Mouse (Mus musculus): ENCODE measurements around the gene Slc41a2.
"Not testable (repeated sequence)": the region's sequence is repeated elsewhere in the genome, so short reads cannot be mapped to it uniquely, and the experiment has no call there.

Gene Slc41a2

DNA sequence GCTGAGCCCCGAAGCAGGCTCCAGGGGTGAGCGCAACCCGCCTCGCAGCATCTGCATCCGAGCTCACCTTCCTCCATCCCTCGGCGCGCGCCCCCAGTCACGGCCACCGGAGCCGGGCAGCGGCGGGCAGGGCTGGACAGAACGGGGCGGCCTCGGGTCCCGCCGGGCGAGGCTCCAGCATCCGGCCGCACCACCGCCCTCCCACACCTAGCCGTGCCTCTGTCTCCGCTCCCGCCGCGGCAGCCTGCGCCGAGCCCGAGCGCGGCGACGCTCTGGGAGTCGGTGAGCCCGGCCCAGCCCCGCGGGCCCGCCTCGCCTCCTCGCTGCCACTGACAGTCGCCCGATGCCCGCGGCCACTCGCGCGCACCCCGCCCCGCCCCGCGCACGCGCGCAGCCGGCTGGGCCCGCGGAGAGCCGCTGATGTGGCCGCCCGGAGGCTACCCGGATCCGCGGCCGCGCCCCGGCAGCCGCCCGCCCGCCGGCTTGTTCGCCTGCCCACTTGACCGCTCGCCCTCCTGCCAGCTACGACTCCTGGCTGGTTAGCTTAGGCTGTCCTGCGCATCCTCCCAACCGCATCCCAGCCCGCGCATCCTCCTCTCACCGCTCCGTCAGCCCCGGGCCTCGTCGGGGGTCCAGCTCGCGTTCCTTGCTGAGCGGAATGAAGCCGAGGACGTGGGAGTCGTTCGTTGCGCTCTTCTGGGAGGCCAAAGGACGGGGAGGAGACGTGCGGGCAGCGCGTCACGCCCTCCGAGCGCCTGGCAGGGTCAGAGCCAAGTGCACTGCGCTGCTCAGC lies at the start of gene Slc41a2:
Slc41a2 (minus strand) TSS at position 724 of the 793 bp plus-strand sequence.
- DNase-seq (ENCODE audit: low spot score), result peak; percentile 66

DNA sequence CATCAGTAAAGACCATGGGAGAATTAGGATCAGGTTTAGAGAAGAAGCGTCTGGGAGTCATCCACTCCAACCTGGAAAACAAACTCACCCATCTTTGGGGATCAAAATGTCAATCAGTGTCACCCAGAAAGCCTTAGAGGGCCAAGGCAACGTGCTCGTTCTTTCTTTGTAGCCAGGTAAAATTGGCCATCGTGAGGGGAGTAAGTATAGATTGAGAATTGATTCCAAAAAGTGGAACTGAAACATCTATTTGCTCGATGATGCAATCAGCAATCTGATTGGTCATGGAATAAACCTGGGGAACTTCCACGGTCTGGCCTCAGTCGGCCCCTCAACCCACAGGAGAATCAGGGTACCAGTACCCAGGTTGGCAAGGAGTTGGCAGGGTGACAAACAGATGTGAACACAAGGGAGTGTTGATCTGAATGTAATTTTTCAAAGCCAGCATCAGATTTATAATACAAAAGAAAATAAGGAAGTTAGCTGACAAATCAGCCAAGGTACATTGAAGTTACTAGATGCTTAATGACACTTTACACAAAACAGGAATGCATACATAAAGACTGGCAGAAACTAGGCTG lies 47.7 kb upstream of the Slc41a2 start:
- DNase-seq (ENCODE audit: low spot score), result no peak

DNA sequence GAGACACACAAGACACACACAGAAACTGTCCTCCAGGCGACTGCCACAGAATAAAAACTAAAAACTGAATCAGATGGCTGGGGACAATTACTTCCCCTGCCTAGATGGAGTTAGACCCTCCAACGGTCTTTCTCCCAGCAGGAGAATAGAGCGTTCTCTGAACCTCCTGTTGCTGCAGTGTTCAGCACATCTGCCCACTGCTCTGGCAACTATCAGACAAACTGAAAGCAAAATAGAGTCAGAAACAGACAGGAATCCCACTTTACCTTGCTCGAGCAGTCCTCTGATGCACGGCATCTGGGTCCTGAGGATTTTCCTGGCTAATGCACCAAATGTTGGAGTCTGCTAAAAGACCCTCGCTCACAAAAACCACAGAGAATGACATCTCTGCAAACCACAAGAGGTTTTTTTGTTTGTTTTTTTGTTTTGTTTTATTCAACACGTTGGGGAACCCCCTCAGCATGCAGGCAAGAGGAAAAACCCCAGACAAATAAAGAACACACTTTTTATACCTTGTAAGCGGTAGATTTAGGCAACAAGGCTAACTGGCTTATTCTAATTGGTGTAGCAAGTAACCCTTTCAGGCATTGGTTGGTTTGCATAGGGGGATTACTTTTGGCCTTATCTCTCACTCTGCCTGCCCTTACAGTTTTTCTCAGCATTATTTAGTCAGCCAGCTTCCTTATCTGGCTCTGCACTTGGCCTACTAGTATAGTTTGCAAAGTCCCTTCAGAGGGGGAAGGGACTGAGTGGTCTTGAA lies 47.0 kb upstream of the Slc41a2 start:
- DNase-seq (ENCODE audit: low spot score), result no peak

DNA sequence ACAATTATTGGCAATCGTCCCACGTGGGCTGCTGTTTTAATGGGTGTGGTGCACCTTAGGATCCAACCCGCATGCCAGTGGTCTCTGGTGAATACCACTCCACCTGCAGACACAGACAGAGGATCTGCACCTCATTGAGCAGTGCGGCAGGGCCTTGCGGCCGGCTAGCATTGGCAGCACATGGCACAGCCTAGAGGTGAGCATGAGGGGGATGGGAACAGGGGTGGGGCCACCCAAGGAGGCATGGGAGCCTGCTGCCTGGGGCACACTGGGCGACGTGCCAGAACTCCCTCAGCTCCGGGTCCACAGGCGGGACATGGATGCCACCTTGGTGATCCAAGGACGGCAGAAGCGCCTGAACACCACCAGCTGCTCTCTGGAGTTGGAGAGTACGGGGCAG lies 46.2 kb upstream of the Slc41a2 start:
- no peak for DNase-seq (ENCODE audit: low spot score)

DNA sequence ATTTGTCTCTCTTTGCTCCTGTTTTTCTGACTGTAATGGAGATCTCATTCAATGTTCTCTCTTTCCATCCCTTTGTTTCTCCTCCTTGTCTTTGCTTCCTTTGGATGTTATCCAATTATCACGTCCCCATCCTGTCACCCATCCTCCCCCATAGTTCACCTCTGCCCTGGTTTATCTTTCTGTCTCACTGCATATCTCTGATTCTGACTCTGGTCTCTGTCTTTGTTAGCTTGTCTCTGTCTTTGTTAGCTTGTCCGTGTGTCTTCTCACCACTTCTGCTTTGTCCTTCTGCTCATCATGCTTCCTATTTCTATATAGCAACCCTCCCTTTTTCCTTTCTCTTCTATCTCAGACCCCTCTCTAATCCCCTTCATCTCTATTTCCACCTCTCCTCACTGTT lies 45.3 kb upstream of the Slc41a2 start:
- no peak for DNase-seq (ENCODE audit: low spot score)

DNA sequence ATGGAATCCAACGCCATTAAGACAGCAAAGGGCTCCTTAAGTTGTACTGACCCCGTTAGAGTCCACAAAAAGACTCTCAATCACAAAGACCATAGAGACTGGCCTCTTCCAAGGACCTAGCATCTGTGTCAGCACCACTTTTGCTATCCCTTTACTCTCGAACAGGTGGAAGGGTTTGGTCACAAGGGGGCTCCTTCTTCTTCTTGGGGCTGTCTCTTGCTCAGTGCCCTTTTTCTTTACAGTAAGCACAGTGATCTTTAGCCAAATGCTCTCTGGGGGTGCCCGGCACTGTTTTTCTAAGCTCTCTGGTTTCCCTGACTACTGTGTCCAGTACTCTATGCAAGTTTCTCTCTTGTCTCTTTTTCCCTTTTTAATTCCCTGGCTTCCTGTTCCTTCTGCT lies 44.8 kb upstream of the Slc41a2 start:
- no peak for DNase-seq (ENCODE audit: low spot score)

DNA sequence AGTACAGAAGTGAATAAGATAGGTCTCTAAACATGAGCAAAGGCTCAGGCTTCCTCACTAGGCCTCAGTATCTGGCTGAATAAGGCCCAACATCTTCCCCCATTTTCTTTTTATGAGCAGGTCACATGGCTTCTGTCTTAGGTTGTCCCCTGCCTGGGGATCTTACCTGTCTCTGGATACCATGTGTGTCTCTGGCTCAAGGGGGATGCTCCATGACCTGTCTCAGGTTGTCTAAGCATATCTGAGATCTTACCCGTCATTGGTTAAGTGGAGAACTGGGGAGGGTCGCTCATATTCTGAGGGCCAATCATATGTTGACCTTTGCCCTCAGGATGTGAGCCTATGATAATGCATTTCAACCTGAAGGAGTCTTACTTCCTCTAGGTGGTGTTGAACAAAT lies 42.8 kb upstream of the Slc41a2 start:
- DNase-seq (ENCODE audit: low spot score), result no peak

DNA sequence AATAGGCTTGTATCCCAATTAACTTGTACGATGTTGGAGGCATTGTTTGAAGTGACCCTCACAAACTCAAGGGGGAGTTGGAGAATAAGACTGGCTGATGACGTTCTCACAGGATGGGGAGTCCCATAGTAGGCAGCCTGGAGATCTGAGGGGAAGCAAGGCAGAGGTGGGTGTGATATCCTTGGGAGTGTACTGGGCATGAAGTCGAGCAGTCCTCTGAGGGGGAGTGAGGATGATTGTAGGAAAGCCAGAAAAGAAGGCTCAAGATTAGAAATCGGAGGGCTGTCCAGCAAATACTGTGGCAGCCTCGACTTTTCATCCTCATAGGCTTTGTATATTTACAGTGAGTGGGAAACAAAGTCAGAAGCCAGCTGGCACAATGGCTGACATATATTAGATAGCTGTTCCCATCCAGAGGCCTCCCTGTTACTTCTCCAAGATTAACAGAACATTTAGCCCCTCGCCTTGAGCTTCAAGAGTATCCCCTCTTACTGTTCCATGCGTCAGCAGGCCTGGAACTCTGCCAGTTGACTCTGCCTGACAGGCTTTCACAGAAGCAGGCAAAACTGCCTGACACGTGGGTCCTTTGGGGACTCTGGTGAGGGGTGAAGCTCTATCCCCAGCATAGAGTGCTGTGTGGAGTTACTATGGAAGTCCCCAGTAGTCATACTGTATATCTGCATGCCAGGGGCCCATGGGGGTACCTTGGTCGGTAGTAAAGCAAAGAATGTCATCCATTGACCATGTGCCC lies 40.6 kb upstream of the Slc41a2 start:
- DNase-seq (ENCODE audit: low spot score), result no peak

DNA sequence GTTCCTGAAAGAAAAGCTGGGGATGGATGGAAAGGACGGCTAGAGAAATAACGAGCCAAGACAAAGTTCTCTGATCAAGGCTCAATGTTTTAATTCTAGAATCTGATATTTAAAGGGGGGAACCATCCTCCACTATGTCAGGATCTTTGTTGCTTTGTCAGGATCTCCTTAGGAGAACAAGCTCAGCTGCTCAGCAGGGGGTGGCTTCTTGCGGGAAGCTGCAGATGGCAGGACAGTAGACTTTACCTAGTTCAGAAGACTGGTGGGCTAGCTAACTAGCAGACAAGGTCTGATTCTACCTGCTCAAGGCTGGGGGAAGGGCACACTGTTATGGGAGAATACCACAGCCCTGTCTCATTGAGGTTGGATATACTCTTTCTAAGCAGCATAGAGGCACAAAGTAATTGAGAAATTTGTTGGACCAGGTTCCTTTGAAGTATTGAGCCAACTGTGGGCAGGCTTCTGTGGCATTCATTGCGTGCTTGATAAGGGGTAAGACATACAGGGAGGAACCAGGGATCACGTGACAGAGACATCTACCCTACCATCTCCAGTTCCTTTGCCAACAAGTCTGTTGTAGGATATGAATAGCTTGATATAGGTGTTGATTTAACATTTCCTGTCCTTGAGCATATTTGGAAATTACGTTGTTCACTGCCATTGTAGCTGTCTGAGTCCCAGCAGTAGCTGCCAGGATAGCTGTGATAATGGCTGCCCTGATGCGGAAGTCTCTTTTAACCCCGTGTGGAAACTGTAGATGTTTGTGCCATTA lies 39.4 kb upstream of the Slc41a2 start:
- DNase-seq (ENCODE audit: low spot score), result no peak

DNA sequence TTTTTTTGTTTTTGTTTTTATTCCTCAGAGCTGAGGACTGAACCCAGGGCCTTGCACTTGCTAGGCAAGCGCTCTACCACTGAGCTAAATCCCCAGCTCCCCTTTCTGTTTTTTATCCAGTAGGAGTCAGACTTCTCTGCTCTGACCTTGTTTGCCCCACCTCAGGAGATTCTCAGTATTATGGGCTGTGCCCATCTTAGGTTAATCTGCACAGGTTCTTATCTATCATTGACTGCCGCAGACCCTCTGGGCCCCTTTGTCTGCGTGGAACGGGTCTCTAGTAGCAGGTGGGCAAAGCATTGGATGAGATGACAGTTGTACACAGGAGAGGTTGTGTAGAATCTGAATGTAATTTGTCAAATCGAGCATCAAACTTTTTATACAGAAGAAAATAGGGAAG lies 37.8 kb upstream of the Slc41a2 start:
- not testable (repeated sequence) for DNase-seq (ENCODE audit: low spot score)

DNA sequence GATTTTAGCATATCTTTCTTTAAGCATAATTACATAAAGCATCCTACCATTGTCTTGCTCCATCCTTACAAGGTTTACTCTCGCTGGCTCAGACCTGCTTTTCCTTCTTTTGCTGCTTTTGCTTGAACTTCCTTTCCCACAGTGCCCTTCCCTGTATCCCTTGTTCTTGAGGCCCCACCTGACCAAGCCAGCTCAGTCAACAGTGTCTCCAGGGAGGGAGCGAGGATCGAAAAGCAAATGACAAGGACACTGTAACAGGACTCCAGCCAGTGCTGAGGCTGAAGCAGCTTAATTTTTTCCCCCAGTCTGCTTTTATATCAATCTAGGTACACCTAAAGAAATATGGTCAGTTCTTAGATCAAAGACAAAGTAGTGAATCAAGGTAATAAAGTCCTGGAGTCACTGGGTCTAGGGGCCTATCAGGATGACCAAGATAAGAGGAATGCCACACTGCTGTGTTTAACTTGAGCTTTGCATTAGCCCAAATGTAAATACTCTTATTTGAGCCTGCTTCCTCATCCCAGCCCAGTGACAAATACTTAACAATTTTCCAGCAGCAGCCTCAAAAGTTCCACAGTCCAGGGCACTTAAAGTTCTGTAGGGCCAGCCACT lies 36.5 kb upstream of the Slc41a2 start:
- no peak for DNase-seq (ENCODE audit: low spot score)

DNA sequence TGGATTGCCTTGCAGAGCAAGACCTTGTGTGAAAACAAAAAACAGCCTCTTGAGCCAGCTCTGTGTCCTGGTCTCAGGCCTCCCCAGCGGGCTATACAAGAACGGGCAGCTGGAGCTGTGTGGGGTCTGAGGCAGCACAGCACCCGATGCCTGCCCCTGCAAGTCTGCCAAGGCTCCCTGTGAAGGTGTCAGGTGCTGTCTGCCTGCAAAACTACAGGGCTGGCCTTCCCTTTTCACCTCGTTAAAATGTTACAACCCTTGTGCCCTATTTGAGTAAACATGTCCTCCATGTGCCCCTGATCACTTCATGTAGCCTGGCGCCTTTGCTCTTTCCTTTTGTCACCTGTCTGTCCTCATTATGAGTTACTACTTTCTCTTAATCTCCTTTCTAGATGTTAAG lies 31.2 kb upstream of the Slc41a2 start:
- no peak for DNase-seq (ENCODE audit: low spot score)

DNA sequence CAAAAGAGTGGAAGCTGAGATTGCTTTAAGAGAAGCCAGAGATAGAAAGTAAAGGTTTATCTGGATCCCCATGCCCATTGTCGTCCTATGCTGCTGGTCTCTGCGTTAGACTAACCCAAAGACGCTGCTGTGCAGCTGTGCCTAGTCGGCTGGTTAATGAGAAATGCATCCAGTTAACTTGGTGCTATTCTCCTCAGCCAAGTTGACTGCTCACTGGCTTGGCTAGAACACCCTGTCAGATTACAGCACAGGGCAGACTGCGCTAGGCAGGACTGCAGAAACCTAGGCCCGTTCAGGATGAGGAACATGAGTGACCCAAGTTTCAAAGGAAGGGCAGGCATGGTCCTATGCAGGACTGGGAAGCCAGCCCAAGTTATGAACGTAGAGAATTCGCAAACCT lies 25.8 kb upstream of the Slc41a2 start:
- no peak for DNase-seq (ENCODE audit: low spot score)

DNA sequence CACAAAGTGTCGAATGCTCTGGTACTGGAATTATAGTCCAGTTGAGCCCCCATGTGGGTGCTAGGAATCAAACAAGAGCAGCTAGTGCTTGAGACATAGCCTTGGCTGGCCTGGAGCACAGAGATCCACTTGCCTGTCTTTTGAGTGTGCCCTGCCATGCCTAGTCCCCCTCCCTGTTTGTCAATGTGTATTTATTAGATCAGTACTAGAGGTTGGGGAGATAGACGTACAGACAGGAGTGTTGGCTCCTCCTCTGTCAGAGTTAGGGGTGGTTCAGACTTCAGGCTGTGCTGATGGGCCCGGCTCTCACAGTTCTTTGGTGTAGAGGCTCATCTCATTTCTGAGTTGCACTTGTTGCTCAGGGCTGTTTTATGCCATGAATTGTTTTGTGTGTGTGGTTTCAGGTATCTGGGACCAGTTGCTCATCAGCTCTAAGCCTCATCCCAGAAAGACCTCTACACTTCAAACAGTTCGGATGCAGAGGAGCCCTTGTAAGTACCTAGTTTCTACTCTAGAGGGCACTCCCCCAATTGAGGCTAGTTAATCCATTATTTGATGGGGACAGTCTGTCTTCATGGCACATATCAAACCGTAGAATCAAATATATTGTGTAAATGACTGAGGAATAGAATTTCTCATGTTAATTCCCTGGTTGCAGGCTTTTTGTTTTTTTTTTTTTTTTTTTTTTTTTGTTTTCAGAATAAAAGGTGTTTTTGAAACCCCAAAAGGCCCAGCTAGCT lies 24.1 kb upstream of the Slc41a2 start:
- peak; percentile 70 for DNase-seq (ENCODE audit: low spot score)

DNA sequence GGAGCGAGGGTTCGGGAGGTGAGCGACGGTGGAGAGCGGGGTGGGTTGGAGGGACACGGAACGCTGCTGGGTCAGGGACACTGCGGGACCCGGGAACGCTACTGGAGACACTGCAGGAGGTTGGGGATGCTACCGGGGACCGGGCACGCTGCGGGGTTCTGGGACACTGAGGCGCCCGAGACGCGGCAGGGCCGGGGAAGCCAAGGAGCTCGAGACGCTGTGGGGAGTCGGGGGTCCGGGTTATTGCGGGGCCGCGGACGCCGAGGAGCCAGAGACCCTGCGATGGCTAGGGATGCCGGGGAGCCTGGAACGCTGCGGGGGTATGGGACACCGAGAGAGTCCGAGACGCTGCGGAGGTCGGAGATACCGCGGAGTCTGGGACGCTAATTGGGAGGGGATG lies 22.7 kb upstream of the Slc41a2 start:
- peak; percentile 25 for DNase-seq (ENCODE audit: low spot score)

DNA sequence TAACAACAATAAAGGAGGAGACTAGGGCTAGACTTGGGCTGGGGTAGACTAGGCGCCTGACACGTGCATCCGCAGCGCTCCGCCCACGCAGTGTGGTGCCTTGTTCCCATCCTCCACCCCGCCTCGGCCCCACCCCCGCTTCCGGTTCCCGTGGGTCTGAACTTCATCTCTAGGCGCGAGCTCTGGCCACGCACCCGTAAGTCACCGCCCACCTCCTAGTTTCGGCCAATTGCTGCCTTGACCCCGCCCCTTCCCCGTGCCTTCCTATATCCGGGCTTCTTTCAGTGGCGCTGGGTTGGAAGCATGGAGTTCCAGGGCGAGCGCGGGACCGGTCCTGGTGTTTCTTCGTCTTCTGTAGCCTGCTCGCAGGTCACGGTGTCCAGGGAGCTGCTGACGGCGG lies 22.3 kb upstream of the Slc41a2 start, which contains the start of gene D10Wsu102e:
D10Wsu102e (plus strand) TSS at position 266 of the 400 bp plus-strand sequence.
- peak; percentile 98 for DNase-seq (ENCODE audit: low spot score)

DNA sequence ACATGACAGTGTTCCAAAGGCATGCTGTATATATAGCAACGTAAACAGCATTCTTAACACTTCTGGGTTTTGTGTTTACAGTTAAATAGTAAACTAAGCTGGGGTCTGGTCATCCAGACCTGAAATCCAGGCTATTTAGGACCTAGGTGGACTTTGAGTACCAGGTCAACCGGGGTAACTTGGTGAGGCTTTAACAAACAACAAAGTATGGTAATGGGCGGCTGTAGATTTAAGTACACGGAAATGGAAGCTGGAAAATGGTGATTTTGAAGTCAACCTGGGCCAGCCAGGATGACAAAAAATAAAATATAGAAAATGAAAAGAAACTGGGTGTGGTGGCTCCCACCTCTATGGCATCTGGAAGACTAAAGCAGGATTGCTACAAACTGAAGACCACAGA lies 21.8 kb upstream of the Slc41a2 start:
- DNase-seq (ENCODE audit: low spot score), result no peak

DNA sequence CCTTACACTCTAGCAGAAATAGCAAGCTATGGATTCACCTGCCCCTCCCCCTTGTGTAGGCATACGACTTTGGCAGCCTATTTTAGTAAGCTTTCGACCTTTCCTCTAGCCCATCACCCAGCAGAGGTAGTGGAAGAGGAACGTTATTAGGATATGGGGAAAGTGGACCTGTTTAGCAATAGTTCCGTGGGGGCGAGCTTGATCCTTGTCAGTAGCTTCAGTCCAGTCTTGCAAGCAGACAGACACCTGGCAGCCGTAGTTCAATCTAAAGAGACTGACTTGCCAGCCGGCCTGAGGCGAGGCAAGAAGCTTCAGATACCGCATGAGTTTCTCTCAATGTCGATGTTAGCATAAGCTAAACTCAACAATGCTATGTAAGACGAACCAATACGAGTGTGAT lies 18.7 kb upstream of the Slc41a2 start:
- DNase-seq (ENCODE audit: low spot score), result no peak

DNA sequence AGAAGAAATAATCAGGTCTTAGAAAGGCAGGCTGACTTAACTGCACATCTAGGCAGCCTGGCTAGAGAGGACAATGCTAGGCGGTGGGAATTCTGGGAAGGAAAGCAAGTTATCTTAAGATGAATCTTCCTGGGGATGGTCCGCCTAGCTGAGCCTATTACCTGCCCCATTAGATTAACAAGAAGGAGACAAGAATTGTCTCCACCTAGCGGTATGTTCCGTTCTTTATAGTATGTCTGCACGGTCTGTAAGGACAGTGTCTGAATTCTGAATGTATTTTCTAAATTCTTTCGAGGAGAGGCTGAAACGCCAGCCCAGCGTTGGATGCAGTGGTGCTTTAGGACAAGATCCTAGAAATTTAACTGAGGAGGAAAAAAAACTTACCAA lies 16.6 kb upstream of the Slc41a2 start:
- peak; percentile 34 for DNase-seq (ENCODE audit: low spot score)

DNA sequence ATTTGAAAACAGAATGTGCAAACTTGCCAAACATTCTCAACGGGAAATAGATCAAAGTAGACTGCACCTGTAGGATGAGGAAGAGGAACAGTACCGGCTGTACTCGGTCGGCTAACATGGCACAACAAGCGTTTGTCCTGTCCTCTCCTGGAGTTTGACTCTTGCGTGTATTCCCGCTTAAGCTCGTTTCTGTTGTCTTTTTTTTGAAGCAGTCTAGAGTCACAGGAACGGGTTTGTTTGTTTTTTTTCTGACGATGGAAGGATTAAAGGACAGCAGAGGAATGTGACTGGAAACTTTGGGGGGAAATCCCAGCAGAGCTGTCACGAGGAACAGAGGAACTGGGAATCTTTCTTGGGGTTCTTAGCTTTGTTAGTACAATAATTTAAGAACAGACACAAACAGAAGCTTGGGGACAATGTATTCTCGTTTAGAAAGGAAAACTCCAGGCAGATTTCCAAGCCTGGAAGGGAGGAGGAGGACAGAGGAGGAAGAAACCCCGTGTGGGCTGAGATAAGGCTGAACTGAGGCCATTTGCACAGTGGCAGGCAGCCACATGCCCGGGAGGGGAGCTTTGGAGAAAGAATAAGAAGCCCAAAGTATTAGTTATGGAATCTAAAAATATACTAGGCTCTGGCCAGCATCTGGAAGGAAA lies 16.1 kb upstream of the Slc41a2 start:
- no peak for DNase-seq (ENCODE audit: low spot score)

Data from embryo, embryonic 10.5 days (tissue).